Mouse (Mus musculus) monocyte, adult 5-6 weeks (primary cell): ENCODE measurements around the gene Gm19402. TPM values are rescaled to one million over a fixed set of nuclear protein-coding genes. Genes with fewer than 3 reads are reported as not detected.
"Not testable (repeated sequence)": the region's sequence is repeated elsewhere in the genome, so short reads cannot be mapped to it uniquely, and the experiment has no call there.

Experiments used
- ATAC-seq: fragments of 153-309, 156-312 bp; replicated peaks from 2 replicates; pipeline ENCODE4 v1.8.0; 2017; ENCODE audit warnings: mild to moderate bottlenecking; ENCODE audit not compliant: low TSS enrichment, insufficient number of reproducible peaks, severe bottlenecking, poor library complexity, low FRiP score
- total RNA-seq: library from RNA; stranded (forward); fragments of 200-1000, 200-491, 200-594 nt; gene quantifications from 3 replicates; pipeline ENCODE4 v1.2.3, GENCODE M21; 2017

The Gm19402 gene
- total RNA-seq: not detected in 3 replicates

DNA sequence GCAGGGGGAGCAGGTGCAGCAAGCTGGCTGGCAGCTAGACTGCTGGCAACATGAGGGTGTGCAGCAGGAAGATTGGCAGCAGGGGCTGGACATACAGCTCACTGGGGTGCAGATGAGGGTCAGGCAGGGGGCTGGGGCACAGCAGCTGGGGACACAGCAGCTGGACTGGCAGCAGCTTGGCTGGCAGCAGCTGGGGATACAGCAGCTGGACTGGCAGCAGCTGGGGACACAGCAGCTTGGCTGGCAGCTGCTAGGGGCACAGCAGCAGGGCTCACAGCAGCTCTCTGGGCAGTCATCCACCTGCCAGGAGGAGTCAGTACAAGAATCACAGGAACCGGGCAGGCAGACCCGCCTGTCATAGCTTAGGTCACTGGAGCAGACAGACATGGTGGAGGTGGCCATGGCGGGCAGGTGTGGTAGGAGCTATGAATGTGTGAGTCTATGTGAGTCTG is at the start of gene Gm19402:
Gene Gm19402 (minus strand): TSS at position 402 of the 452 bp plus-strand sequence.
- ATAC-seq: not testable (repeated sequence)

DNA sequence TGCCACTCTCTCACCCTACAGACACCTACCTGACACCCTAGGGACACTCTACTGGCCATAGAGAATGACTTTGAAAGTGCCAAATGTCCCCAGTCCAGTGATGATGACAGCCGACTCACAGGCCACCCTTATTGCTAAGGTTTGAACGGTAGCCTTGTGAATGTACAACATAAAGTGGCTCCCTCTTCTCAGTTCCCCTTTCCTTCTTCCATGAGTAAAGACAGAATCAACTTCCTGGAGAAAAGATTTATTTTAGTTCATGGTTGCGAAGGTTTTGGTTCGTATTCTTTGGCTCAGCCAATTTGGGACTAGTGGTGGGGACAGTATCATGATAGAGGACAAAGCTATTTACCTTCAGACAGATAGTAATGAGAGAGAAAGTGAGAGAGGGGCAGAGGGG is 48.4 kb upstream of the Gm19402 start:
- no peak for ATAC-seq

DNA sequence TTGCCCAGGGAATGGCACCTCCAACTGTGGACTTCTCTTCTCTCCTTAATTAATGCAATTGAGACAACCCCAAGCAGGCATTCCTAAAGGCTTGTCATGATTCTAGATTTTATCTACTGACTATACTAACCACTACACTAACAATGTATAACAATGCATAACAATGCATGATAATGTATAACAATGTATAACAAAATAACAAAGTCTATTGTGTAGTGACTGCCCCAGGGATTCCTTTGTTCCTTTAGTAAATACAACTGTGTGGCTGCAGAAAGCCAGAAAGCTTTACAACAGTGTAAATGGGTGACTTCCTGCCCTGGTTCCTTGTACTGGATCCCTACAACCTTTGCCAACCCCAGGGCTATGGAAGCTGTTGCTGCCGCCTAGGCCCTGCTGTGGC is 45.4 kb upstream of the Gm19402 start:
- ATAC-seq: no peak

DNA sequence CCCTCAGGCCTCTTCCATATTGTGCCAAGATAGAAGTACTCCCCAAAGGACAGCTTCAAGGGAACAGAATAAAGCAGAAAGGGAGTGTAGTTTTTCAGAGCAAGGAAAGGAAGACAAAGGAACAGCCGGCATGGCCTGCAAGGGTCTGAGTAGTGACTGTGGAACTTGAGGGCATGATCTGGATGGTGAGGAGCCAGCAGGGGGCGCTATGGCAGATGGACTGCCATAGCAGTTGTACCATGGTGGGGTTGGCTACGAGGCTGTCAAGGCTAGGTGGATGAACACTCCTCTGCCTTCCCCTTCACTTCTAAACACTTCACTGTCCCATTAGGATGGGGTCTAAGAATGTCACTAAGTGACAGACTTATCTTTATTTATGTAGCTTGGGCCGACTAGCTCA is 38.7 kb upstream of the Gm19402 start:
- ATAC-seq: no peak

DNA sequence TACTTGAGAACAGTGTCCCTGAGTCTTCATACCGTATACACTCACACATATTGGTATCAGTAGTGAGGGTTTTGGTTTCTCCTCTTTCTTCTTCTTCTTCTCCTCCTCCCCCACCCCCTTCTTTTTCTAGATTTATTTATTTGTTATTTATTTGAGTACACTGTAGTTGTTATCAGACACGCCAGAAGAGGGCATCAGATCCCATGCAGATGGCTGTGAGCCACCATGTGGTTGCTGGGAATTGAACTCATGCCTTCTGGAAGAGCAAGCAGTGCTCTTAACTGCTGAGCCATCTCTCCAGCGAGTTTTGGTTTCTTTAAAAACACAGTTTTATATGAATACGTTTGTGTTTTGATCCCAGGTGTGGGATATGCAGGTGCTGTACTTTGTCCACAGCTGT is 37.7 kb upstream of the Gm19402 start:
- ATAC-seq: no peak

DNA sequence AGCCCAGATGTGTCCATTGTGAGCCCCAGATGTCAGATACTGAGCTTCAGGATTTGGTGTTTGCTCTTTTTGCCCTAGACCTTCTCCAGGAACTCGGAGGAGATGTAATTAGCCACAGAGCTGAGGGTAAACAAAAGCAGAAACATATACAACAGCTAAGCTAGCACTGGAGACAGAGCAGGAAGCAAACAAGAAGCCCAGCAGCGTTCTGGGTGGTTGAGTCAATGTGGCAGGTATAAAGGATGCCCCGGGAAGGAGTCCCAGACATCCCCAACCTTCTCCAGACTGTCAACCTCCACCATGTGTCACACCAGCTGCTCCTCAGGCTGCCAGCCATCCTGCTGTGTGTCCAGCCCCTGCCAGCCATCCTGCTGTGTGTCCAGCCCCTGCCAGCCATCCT is 35.6 kb upstream of the Gm19402 start, which contains the start of gene Gm10100:
Gene Gm10100 (plus strand): TSS at position 301 of the 400 bp plus-strand sequence.
- ATAC-seq: no peak

DNA sequence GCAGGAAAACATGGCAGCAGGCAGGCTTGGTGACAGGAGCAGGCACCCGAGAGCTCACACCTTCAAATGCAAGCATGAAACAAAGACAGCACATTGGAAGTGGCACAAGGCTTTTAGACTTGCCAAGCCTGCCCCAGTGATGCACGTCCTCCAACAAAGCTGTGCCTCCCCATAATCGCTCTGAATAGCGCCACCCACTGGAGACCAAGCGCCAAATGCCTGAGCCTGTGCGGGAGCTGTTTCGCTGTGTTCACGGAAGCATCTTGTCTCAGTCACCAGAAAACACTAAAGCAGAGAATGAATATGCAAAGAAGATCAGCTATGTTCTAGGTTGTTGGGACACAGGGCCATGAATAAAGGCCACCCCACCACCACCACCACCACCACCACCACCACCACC is 34.3 kb upstream of the Gm19402 start:
- ATAC-seq: no peak

DNA sequence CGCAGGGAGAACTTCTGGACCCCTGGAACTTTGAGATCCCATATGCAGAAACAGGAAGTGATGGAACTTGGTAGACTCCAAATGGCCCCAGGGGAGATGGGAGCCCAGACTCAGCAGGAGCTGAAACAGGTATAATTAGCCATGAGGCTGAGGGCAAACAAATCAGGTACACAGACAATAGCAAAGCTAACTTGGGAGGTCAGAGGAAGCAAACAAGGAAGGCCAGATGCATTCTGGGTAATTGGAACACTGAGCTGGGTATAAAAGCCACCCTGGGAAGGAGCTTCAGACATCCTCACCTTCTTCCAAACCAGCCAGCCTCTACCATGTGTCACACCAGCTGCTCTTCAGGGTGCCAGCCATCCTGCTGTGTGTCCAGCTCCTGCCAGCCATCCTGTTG is 29.7 kb upstream of the Gm19402 start, which contains the start of gene Krtap12-1:
Gene Krtap12-1 (plus strand): TSS at position 301 of the 400 bp plus-strand sequence.
- ATAC-seq: not testable (repeated sequence)

DNA sequence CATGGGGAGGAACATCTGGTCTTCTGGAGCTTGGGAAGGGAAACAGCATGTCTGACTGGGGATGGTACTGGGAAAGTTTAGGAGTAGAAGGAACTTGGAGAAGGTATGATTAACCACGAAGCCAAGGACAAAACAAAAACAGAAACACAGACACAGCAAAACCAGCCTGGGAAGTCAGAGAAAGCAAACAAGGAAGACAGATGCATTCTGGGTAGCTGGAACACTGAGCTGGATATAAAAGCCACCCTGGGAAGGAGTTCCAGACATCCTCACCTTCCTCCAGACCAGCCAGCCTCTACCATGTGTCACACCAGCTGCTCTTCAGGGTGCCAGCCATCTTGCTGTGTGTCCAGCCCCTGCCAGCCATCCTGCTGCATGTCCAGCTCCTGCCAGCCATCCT is 24.9 kb upstream of the Gm19402 start, which contains the start of gene Gm10142:
Gene Gm10142 (plus strand): TSS at position 301 of the 400 bp plus-strand sequence.
- no peak for ATAC-seq

DNA sequence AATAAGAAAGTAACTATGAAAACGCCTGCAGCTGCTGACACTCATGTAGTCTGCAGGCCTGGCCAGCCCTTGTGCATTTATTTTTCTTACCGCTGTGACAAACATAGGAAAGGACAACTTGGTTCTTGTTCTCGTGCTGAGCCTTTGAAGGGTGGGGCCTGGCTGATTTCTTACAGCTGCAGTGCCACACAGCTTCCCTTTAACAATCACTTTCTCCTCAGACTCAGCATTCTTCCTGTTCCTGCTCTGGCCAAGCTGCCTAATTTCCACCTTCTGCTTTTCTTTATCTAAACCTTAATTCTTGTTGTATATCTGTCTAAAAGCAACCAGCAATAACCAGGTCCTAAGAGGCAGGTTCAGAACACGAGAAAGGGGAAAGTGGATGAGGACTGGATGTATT is 23.2 kb upstream of the Gm19402 start:
- ATAC-seq: no peak

DNA sequence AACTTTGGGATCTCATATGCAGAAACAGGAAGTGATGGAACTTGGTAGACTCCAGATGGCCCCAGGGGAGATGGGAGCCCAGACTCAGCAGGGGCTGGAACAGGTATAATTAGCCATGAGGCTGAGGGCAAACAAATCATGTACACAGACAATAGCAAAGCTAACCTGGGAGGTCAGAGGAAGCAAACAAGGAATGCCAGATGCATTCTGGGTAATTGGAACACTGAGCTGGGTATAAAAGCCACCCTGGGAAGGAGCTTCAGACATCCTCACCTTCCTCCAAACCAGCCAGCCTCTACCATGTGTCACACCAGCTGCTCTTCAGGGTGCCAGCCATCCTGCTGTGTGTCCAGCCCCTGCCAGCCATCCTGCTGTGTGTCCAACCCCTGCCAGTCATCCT is 20.6 kb upstream of the Gm19402 start, which contains the start of gene Gm10024:
Gene Gm10024 (plus strand): TSS at position 301 of the 400 bp plus-strand sequence.
- ATAC-seq: not testable (repeated sequence)

DNA sequence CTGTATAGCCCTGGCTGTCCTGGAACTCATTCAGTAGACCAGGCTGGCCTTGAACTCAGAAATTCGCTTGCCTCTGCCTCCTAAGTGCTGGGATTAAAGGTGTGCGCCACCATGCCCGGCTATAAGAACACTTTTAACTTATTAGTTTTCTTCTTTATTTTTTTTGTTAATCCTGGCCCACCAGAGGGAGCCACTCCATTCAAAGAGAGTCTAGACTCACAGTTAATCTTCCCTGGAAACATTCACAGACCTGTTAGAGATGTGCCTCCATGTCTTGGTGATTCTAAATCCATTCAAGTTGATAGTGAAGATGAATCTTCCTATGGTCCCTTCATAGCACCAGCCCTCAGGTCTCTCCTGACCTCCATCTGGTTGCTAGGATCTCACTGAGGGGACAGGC is 19.3 kb upstream of the Gm19402 start:
- ATAC-seq: no peak

DNA sequence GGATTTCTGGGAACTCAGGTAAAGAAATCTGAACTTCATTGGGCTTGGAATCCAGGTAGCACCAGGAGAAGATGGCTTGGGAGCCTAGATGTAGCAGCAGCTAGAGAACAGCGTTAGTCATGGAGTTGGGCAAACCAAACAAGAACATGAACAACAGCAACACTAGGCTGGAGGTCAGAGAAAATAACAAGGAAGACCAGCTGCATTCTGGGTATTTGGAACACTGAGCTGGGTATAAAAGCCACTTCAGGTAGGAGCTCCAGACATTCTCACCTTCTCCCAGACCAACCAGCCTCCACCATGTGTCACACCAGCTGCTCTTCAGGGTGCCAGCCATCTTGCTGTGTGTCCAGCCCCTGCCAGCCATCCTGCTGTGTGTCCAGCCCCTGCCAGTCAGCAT is 15.8 kb upstream of the Gm19402 start, which contains the start of gene Gm10272:
Gene Gm10272 (plus strand): TSS at position 301 of the 400 bp plus-strand sequence.
- ATAC-seq: no peak

DNA sequence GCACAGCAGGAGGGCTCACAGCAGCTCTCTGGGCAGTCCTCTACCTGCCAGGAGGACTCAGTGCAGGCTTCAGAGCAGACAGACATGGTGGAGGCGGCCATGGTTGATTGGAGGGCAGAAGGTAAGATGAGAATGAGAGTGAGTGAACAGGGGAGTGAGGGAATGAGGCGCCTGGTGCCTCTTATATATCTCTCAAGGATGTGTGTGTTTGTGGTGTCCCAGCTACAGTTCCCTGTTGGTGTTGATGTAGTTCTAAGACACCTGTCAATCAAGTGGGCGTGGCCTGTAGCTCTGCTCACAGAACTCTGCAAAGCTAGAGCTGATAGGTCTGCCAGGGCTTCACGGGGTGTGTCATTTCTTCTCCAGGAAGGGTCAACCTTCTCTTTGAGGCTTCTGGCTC is 6.6 kb upstream of the Gm19402 start, which contains the start of gene Gm9508:
Gene Gm9508 (minus strand): TSS at position 101 of the 400 bp plus-strand sequence.
- no peak for ATAC-seq

DNA sequence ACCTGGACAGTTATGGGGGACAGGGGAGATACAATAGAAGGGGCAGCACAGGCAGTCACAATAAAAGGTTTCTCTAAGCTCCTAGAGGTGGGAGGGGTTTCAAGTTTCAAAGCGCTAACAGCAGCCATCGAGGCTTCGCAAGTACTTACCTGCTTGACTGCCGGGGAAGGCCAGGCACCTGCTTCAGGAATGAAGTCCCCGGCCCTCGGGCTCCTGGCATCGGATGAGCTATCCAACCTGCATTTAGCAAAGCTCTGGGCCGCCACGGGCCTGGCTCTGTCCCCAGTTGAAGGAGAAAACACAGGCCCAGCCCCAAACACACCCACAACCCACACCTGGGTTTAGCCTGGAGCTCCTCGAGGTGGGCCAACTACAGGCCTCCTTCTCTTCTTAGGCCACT is 3.5 kb downstream of the Gm19402 start:
- no peak for ATAC-seq

DNA sequence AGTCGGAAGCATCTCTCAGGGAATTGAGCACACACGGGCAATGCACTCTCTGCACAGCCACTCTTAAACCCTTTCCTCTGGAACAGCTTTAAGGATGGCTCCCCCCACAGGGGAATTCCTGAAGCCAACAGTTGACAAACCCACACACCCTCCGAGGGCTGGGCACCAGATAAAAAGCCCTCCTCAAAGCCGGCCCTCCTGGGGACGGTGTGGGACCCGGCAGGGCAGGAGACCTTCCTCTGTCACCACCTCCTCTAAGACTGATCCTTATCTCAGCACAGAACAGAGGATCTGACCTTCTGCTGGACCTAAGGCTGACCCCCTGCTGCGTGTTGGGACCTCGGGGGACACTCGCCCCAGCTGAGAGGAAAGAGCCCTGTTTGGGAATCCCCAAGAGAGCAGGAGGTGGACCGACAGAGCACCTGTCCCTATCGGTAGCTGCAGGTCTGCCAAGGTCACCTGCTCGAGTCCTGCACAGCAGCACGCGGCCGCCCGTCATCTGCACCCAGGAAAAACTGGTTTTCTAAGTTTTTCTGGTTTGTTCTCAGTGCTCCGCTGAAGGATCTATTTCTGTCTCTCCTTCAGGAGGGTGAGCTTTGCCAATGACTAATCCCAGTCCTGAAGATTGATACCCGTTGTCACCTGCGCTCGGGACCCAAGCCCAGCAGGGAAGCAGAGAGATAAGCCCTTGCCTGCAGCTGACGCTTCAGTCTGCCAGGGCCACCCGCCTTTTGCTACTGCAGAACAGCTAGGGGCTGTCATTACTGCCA is 4.5 kb downstream of the Gm19402 start, which contains the start of gene Tspear:
Gene Tspear (plus strand): TSS at position 675 of the 770 bp plus-strand sequence.
- no peak for ATAC-seq

DNA sequence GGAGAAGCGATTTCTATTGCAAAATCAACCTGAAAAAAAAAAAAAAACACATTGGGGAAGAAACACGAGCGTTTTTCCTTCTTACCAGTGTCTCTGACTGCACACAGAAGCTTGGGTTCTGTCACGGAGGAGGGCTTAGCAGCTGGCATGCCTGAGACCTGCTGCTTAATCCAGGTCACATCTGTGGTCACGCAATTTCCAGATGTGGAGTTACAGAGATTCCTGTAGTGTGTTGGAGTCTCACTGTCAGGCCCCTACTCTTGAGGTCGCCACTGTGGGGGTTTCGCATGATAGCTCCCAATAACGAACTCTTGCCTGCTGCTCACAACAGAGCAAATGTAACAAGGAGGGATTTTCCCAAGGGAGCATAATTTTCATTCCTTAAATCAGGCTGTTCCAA is 6.4 kb downstream of the Gm19402 start:
- no peak for ATAC-seq

DNA sequence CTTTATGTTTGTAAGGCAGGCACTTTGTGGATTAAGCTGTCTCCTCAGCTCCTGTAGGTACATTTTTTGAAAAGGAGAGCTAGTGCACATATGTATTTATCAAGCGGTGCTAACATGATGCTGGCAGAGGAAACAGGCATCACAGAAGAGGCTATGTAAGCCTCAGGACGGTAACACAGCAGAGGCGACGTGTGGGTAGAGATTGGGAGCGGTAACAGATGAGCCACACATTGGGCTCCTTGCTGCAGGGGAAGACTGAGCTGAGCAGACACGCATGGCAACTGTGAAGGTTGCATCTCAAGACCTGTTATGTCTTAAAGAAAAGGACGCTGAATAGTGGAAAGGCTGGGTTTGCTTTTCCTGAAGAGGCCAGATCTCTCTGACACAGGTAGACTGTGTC is 7.6 kb downstream of the Gm19402 start:
- ATAC-seq: no peak

DNA sequence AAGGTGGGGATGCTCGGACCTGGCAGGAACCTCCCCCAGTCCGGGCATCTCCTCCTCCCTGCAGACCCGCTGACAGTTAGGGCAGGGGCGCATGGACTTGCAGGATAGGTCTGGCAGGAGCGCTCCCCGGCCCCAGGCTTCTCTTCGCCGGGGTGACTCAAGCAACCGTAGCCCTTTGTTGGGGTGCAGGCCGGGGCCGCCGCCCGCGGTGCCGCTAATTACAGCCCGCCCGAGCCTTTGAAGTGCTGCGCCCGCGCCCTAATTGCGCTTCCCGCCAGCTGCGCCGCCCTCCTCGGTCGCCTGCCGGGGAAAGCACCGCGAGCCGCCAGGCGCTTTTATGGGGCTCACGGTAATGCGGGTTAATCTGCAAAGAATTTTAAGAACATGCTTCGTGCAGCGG is 13.0 kb downstream of the Gm19402 start:
- no peak for ATAC-seq

DNA sequence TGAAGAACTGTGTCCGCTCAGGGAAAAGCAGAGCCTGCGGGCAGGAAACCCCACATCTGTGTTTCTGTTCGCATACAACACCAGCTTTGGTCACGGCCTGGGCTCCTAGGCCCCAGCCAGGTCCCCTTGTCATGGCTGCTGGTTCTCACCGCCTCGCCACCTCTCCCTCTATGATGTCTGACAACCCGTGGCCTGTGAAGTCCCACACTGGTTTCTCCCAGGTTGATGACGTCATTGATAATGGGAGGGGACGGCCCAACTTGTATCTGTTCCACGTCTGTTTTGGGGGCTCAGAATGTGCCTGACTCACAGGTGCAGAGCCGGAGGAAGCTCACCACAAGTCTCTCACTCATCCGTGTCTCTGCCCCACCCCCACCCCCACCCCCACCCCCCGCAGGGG is 16.8 kb downstream of the Gm19402 start:
- ATAC-seq: no peak
